In genomic region chr7:138885365-138886289, GRCm38 (mm10) we compare ENCODE assay signal across 17 mouse cellular contexts. TPM values are rescaled to one million over a fixed set of nuclear protein-coding genes. Genes with fewer than 3 reads are reported as not detected.
DNase-seq lines count a peak whose midpoint lies in the region; ATAC-seq and TF ChIP-seq lines count a peak whose summit lies in the region.
"Had no signal": no experiment of that assay in that cellular context is flagged by ENCODE, and none has a peak within 500 bp of the region (broad histone marks: within the 10 kb centered on the region; RNA-seq: fewer than 3 reads in every experiment).

No protein-coding gene starts in this region.

- no peak overlapping the region for H3K4me2 ChIP-seq in embryonic facial prominence, embryonic 15.5 days (replicated peaks)
- no peak overlapping the region for H3K4me2 ChIP-seq in limb, embryonic 13.5 days (replicated peaks)
- H3K4me2 ChIP-seq in liver, embryonic 15.5 days = no peak overlapping the region
- no peak overlapping the region for H3K4me2 ChIP-seq in stomach, postnatal 0 days (replicated peaks; ENCODE audit: low read depth)
- no peak overlapping the region for H3K4me2 ChIP-seq in forebrain, embryonic 12.5 days
- H3K4me2 ChIP-seq: kidney, embryonic 15.5 days; neural tube, embryonic 13.5 days had no signal

- H3K27me3 ChIP-seq in embryonic facial prominence, embryonic 15.5 days = no peaks in the 10 kb centered on the region
- no peaks in the 10 kb centered on the region for H3K27me3 ChIP-seq in embryonic facial prominence, embryonic 10.5 days (replicated peaks; ENCODE audit: low read depth, poor library complexity, severe bottlenecking)
- no peaks in the 10 kb centered on the region for H3K27me3 ChIP-seq in limb, embryonic 13.5 days
- no peaks in the 10 kb centered on the region for H3K27me3 ChIP-seq in limb, embryonic 10.5 days (ENCODE audit: low read depth, poor library complexity, severe bottlenecking)
- H3K27me3 ChIP-seq in liver, embryonic 15.5 days = no peaks in the 10 kb centered on the region
- no peaks in the 10 kb centered on the region for H3K27me3 ChIP-seq in stomach, postnatal 0 days (ENCODE audit: control insufficient read depth, insufficient read depth, low read length)
- no peaks in the 10 kb centered on the region for H3K27me3 ChIP-seq in forebrain, embryonic 10.5 days (ENCODE audit: poor library complexity, severe bottlenecking)
- H3K27me3 ChIP-seq in forebrain, embryonic 12.5 days = no peaks in the 10 kb centered on the region
- H3K27me3 ChIP-seq: CH12.LX; kidney, embryonic 15.5 days; neural tube, embryonic 13.5 days had no signal

- H3K4me1 ChIP-seq in embryonic facial prominence, embryonic 15.5 days = no peaks in the 10 kb centered on the region
- no peaks in the 10 kb centered on the region for H3K4me1 ChIP-seq in embryonic facial prominence, embryonic 10.5 days
- H3K4me1 ChIP-seq in limb, embryonic 13.5 days = no peaks in the 10 kb centered on the region
- H3K4me1 ChIP-seq in limb, embryonic 10.5 days = no peaks in the 10 kb centered on the region
- H3K4me1 ChIP-seq in liver, embryonic 15.5 days (replicated peaks) = no peaks in the 10 kb centered on the region
- H3K4me1 ChIP-seq in stomach, postnatal 0 days (replicated peaks; ENCODE audit: control insufficient read depth, insufficient read depth) = no peaks in the 10 kb centered on the region
- no peaks in the 10 kb centered on the region for H3K4me1 ChIP-seq in forebrain, embryonic 10.5 days
- H3K4me1 ChIP-seq in forebrain, embryonic 12.5 days = no peaks in the 10 kb centered on the region
- H3K4me1 ChIP-seq: kidney, embryonic 15.5 days; neural tube, embryonic 13.5 days had no signal

- peaks cover 40% of the 10 kb centered on the region for H3K36me3 ChIP-seq in embryonic facial prominence, embryonic 15.5 days
- H3K36me3 ChIP-seq in embryonic facial prominence, embryonic 10.5 days (replicated peaks) = peaks cover 72% of the 10 kb centered on the region
- peaks cover 56% of the 10 kb centered on the region for H3K36me3 ChIP-seq in limb, embryonic 13.5 days
- H3K36me3 ChIP-seq in limb, embryonic 10.5 days = peaks cover 63% of the 10 kb centered on the region
- peaks cover 36% of the 10 kb centered on the region for H3K36me3 ChIP-seq in liver, embryonic 15.5 days (replicated peaks)
- H3K36me3 ChIP-seq in stomach, postnatal 0 days (ENCODE audit: control insufficient read depth, insufficient read depth, low read length) = peaks cover 8% of the 10 kb centered on the region; the same call in 1 of the 2 replicates
- peaks cover 70% of the 10 kb centered on the region for H3K36me3 ChIP-seq in forebrain, embryonic 10.5 days (replicated peaks)
- peaks cover 48% of the 10 kb centered on the region for H3K36me3 ChIP-seq in forebrain, embryonic 12.5 days (replicated peaks)

- no peak overlapping the region for H3K4me3 ChIP-seq in embryonic facial prominence, embryonic 15.5 days (replicated peaks)
- no peak overlapping the region for H3K4me3 ChIP-seq in embryonic facial prominence, embryonic 10.5 days
- H3K4me3 ChIP-seq in limb, embryonic 13.5 days = no peak overlapping the region
- no peak overlapping the region for H3K4me3 ChIP-seq in limb, embryonic 10.5 days
- no peak overlapping the region for H3K4me3 ChIP-seq in liver, embryonic 15.5 days (replicated peaks)
- no peak overlapping the region for H3K4me3 ChIP-seq in stomach, postnatal 0 days (ENCODE audit: low read depth, low read length)
- no peak overlapping the region for H3K4me3 ChIP-seq in forebrain, embryonic 10.5 days
- H3K4me3 ChIP-seq in forebrain, embryonic 12.5 days (replicated peaks) = no peak overlapping the region
- H3K4me3 ChIP-seq: kidney, embryonic 15.5 days; left cerebral cortex, adult 2 months; neural tube, embryonic 13.5 days had no signal

- TF ChIP-seq EP300 in stomach, postnatal 0 days (optimal IDR thresholded peaks at IDR 0.05) = no peak

- H3K27ac ChIP-seq in embryonic facial prominence, embryonic 15.5 days (replicated peaks) = 0 out of 2 replicates have a peak overlapping the region, but pooled peaks have one; percentile 48
- H3K27ac ChIP-seq in embryonic facial prominence, embryonic 10.5 days (replicated peaks) = no peak overlapping the region
- H3K27ac ChIP-seq in limb, embryonic 13.5 days = 0 out of 2 replicates have a peak overlapping the region, but pooled peaks have one; percentile 22
- H3K27ac ChIP-seq in limb, embryonic 10.5 days = no peak overlapping the region
- H3K27ac ChIP-seq in liver, embryonic 15.5 days (replicated peaks) = no peak overlapping the region
- no peak overlapping the region for H3K27ac ChIP-seq in stomach, postnatal 0 days (replicated peaks)
- no peak overlapping the region for H3K27ac ChIP-seq in forebrain, embryonic 10.5 days
- H3K27ac ChIP-seq in forebrain, embryonic 12.5 days = no peak overlapping the region
- H3K27ac ChIP-seq: kidney, embryonic 15.5 days; left cerebral cortex, adult 2 months; neural tube, embryonic 13.5 days had no signal

- TF ChIP-seq CTCF in stomach, postnatal 0 days (IDR thresholded peaks at IDR 0.05; ENCODE audit: low read depth) = no peak

- ATAC-seq in embryonic facial prominence, embryonic 15.5 days (ENCODE audit: insufficient number of reproducible peaks, low FRiP score, low TSS enrichment, low read depth) = peak; percentile 43; the same call in 1 of the 2 replicates
- peak; percentile 36; the same call in 1 of the 2 replicates for ATAC-seq in limb, embryonic 13.5 days (ENCODE audit: low FRiP score, low read depth)
- ATAC-seq in liver, embryonic 15.5 days (ENCODE audit: insufficient read depth) = peak; percentile 28; the same call in 1 of the 2 replicates
- ATAC-seq in stomach, postnatal 0 days (ENCODE audit: low FRiP score, low TSS enrichment) = 0 out of 2 replicates have a peak, but pooled peaks have one; percentile 32
- no peak for ATAC-seq in forebrain, embryonic 12.5 days (ENCODE audit: low FRiP score)
- ATAC-seq: lung, postnatal 0 days had no signal

- DNase-seq in embryonic facial prominence, embryonic 10.5 days (ENCODE audit: low spot score) = no peak
- no peak for DNase-seq in limb, embryonic 10.5 days (ENCODE audit: low spot score)
- DNase-seq in stomach, postnatal 0 days (ENCODE audit: low spot score) = no peak
- DNase-seq in forebrain, embryonic 10.5 days (ENCODE audit: extremely low spot score, low spot score) = no peak
- DNase-seq: adrenal gland, adult 8-10 months; cerebellum, postnatal 14 days; right cerebral cortex, postnatal 14 days; thymus, postnatal 25 days had no signal

- H3K9me3 ChIP-seq in embryonic facial prominence, embryonic 15.5 days (replicated peaks) = no peaks in the 10 kb centered on the region
- H3K9me3 ChIP-seq in embryonic facial prominence, embryonic 10.5 days = no peaks in the 10 kb centered on the region
- no peaks in the 10 kb centered on the region for H3K9me3 ChIP-seq in limb, embryonic 13.5 days
- no peaks in the 10 kb centered on the region for H3K9me3 ChIP-seq in limb, embryonic 10.5 days (replicated peaks)
- no peaks in the 10 kb centered on the region for H3K9me3 ChIP-seq in liver, embryonic 15.5 days (replicated peaks)
- no peaks in the 10 kb centered on the region for H3K9me3 ChIP-seq in stomach, postnatal 0 days (ENCODE audit: control insufficient read depth, low read length)
- no peaks in the 10 kb centered on the region for H3K9me3 ChIP-seq in forebrain, embryonic 10.5 days
- no peaks in the 10 kb centered on the region for H3K9me3 ChIP-seq in forebrain, embryonic 12.5 days
- H3K9me3 ChIP-seq: kidney, embryonic 15.5 days; neural tube, embryonic 13.5 days had no signal

- 83% methylated on average over 12 of the region's 13 CpGs for WGBS in embryonic facial prominence, embryonic 15.5 days
- 92% methylated on average over 13 of the region's 13 CpGs for WGBS in embryonic facial prominence, embryonic 10.5 days
- WGBS in limb, embryonic 13.5 days = 81% methylated on average over 12 of the region's 13 CpGs
- WGBS in limb, embryonic 10.5 days = 91% methylated on average over 12 of the region's 13 CpGs
- WGBS in liver, embryonic 15.5 days (ENCODE audit: insufficient replicate concordance) = 67% methylated on average over 13 of the region's 13 CpGs
- 86% methylated on average over 13 of the region's 13 CpGs for whole genome bisulfite sequencing in stomach, postnatal 0 days
- 93% methylated on average over 13 of the region's 13 CpGs for WGBS in forebrain, embryonic 10.5 days
- whole genome bisulfite sequencing in forebrain, embryonic 12.5 days = 91% methylated on average over 12 of the region's 13 CpGs

- no peak overlapping the region for H3K9ac ChIP-seq in embryonic facial prominence, embryonic 15.5 days
- no peak overlapping the region for H3K9ac ChIP-seq in limb, embryonic 13.5 days
- no peak overlapping the region for H3K9ac ChIP-seq in liver, embryonic 15.5 days
- H3K9ac ChIP-seq in stomach, postnatal 0 days (ENCODE audit: low read length) = no peak overlapping the region
- H3K9ac ChIP-seq in forebrain, embryonic 12.5 days = no peak overlapping the region
- H3K9ac ChIP-seq: kidney, embryonic 15.5 days; neural tube, embryonic 13.5 days had no signal

RNA-seq across cellular contexts. Expression of gene Bnip3, which starts 23.7 kb away (rescaled TPM):
- 97.6 and 119 TPM in 2 replicates for polyA plus RNA-seq in embryonic facial prominence, embryonic 15.5 days (2015; fragmentation: Nextera tagmentation; extraction: Ambion mirVana)
- 121 and 133 TPM in 2 replicates for polyA plus RNA-seq in embryonic facial prominence, embryonic 10.5 days (2016; fragmentation: Nextera tagmentation; extraction: Ambion mirVana)
- polyA plus RNA-seq in limb, embryonic 13.5 days (2015; fragmentation: Nextera tagmentation; extraction: Ambion mirVana) = 133 and 134 TPM in 2 replicates
- polyA plus RNA-seq in limb, embryonic 10.5 days (2016; fragmentation: Nextera tagmentation; extraction: Ambion mirVana) = 110 and 112 TPM in 2 replicates
- polyA plus RNA-seq in liver, embryonic 15.5 days (2015; fragmentation: Nextera tagmentation; extraction: Ambion mirVana) = 119 and 126 TPM in 2 replicates
- 113 TPM in 2 replicates for polyA plus RNA-seq in stomach, postnatal 0 days (2015; fragmentation: Nextera tagmentation; extraction: Ambion mirVana)
- polyA plus RNA-seq in forebrain, embryonic 10.5 days (2016; fragmentation: Nextera tagmentation; extraction: Ambion mirVana) = 111 and 127 TPM in 2 replicates
- 63.0 and 66.9 TPM in 2 replicates for polyA plus RNA-seq in forebrain, embryonic 12.5 days (2016; fragmentation: Nextera tagmentation; extraction: Ambion mirVana)

RNA-seq across cellular contexts. Expression of gene Mapk1ip1, which starts 39.6 kb away (rescaled TPM):
- 16.5 and 16.7 TPM in 2 replicates for polyA plus RNA-seq in embryonic facial prominence, embryonic 15.5 days (2015; fragmentation: Nextera tagmentation; extraction: Ambion mirVana)
- 10.4 and 11.4 TPM in 2 replicates for polyA plus RNA-seq in embryonic facial prominence, embryonic 10.5 days (2016; fragmentation: Nextera tagmentation; extraction: Ambion mirVana)
- 14.3 TPM in 2 replicates for polyA plus RNA-seq in limb, embryonic 13.5 days (2015; fragmentation: Nextera tagmentation; extraction: Ambion mirVana)
- 8.0 and 9.4 TPM in 2 replicates for polyA plus RNA-seq in limb, embryonic 10.5 days (2016; fragmentation: Nextera tagmentation; extraction: Ambion mirVana)
- polyA plus RNA-seq in liver, embryonic 15.5 days (2015; fragmentation: Nextera tagmentation; extraction: Ambion mirVana) = 3.0 and 4.6 TPM in 2 replicates
- polyA plus RNA-seq in stomach, postnatal 0 days (2015; fragmentation: Nextera tagmentation; extraction: Ambion mirVana) = 9.4 and 10.0 TPM in 2 replicates
- 9.8 and 11.3 TPM in 2 replicates for polyA plus RNA-seq in forebrain, embryonic 10.5 days (2016; fragmentation: Nextera tagmentation; extraction: Ambion mirVana)
- 12.3 and 16.2 TPM in 2 replicates for polyA plus RNA-seq in forebrain, embryonic 12.5 days (2016; fragmentation: Nextera tagmentation; extraction: Ambion mirVana)

RNA-seq across cellular contexts. Expression of gene Ppp2r2d, which starts 39.7 kb away (rescaled TPM):
- polyA plus RNA-seq in embryonic facial prominence, embryonic 15.5 days (2015; fragmentation: Nextera tagmentation; extraction: Ambion mirVana) = 37.7 and 39.1 TPM in 2 replicates
- 49.3 and 51.5 TPM in 2 replicates for polyA plus RNA-seq in embryonic facial prominence, embryonic 10.5 days (2016; fragmentation: Nextera tagmentation; extraction: Ambion mirVana)
- 39.7 and 48.1 TPM in 2 replicates for polyA plus RNA-seq in limb, embryonic 13.5 days (2015; fragmentation: Nextera tagmentation; extraction: Ambion mirVana)
- 50.9 and 51.9 TPM in 2 replicates for polyA plus RNA-seq in limb, embryonic 10.5 days (2016; fragmentation: Nextera tagmentation; extraction: Ambion mirVana)
- 13.9 and 14.0 TPM in 2 replicates for polyA plus RNA-seq in liver, embryonic 15.5 days (2015; fragmentation: Nextera tagmentation; extraction: Ambion mirVana)
- 25.4 and 27.8 TPM in 2 replicates for polyA plus RNA-seq in stomach, postnatal 0 days (2015; fragmentation: Nextera tagmentation; extraction: Ambion mirVana)
- polyA plus RNA-seq in forebrain, embryonic 10.5 days (2016; fragmentation: Nextera tagmentation; extraction: Ambion mirVana) = 44.4 and 47.0 TPM in 2 replicates
- polyA plus RNA-seq in forebrain, embryonic 12.5 days (2016; fragmentation: Nextera tagmentation; extraction: Ambion mirVana) = 63.6 and 68.4 TPM in 2 replicates

RNA-seq across cellular contexts. Expression of gene Jakmip3, which starts 54.9 kb away (rescaled TPM):
- polyA plus RNA-seq in embryonic facial prominence, embryonic 15.5 days (2015; fragmentation: Nextera tagmentation; extraction: Ambion mirVana) = 0.55 and 0.56 TPM in 2 replicates
- polyA plus RNA-seq in embryonic facial prominence, embryonic 10.5 days (2016; fragmentation: Nextera tagmentation; extraction: Ambion mirVana) = 0.48 and 0.51 TPM in 2 replicates
- 0.45 and 0.46 TPM in 2 replicates for polyA plus RNA-seq in limb, embryonic 13.5 days (2015; fragmentation: Nextera tagmentation; extraction: Ambion mirVana)
- 0.15 TPM in 1 of 2 replicates, not detected in the other for polyA plus RNA-seq in limb, embryonic 10.5 days (2016; fragmentation: Nextera tagmentation; extraction: Ambion mirVana)
- not detected in 2 replicates for polyA plus RNA-seq in liver, embryonic 15.5 days (2015; fragmentation: Nextera tagmentation; extraction: Ambion mirVana)
- 0.13 and 0.17 TPM in 2 replicates for polyA plus RNA-seq in stomach, postnatal 0 days (2015; fragmentation: Nextera tagmentation; extraction: Ambion mirVana)
- 0.43 and 0.47 TPM in 2 replicates for polyA plus RNA-seq in forebrain, embryonic 10.5 days (2016; fragmentation: Nextera tagmentation; extraction: Ambion mirVana)
- polyA plus RNA-seq in forebrain, embryonic 12.5 days (2016; fragmentation: Nextera tagmentation; extraction: Ambion mirVana) = 0.83 TPM in 2 replicates
- polyA plus RNA-seq: lung, postnatal 0 days had no signal

Comparison
In these comparisons a context has a peak if more than half of its experiments do, and no peak if none do; other contexts are left out.
1. H3K27ac ChIP-seq: peak in embryonic facial prominence, embryonic 15.5 days (single experiment) and limb, embryonic 13.5 days (single experiment); none in embryonic facial prominence, embryonic 10.5 days (single experiment), limb, embryonic 10.5 days (single experiment), liver, embryonic 15.5 days (single experiment), stomach, postnatal 0 days (single experiment), forebrain, embryonic 10.5 days (single experiment) and forebrain, embryonic 12.5 days (single experiment).